Mouse (Mus musculus) liver, embryonic 11.5 days (tissue): ENCODE measurements around the gene Pum1. TPM values are rescaled to one million over a fixed set of nuclear protein-coding genes. Genes with fewer than 3 reads are reported as not detected.

ENCODE experiments used
- ATAC-seq: fragments of 200-750 bp; cut with Nextera tagmentation; replicated peaks from 2 replicates; pipeline ENCODE4 v1.8.0; 2017; ENCODE audit warnings: moderate number of reproducible peaks, mild to moderate bottlenecking, moderate TSS enrichment, moderate library complexity; ENCODE audit not compliant: low FRiP score
- DNase-seq: peaks from one replicate; pipeline ENCODE4 v3.0.0-alpha.2; 2017; ENCODE audit warnings: low spot score
- H3K27ac ChIP-seq: fragments of 300-500 bp; sonication (generic); 2 replicates; pipeline ENCODE4 v1.5.1; 2014; ENCODE audit warnings: mild to moderate bottlenecking, low read depth, low read length, control low read depth
- H3K27me3 ChIP-seq: fragments of 300-500 bp; sonication (generic); replicated peaks from 2 replicates; pipeline ENCODE4 v1.6.1; 2014; ENCODE audit warnings: low read length, mixed read lengths; ENCODE audit not compliant: control insufficient read depth, insufficient read depth
- H3K36me3 ChIP-seq: fragments of 300-500 bp; sonication (generic); 2 replicates; pipeline ENCODE4 v1.6.1; 2014; ENCODE audit warnings: mild to moderate bottlenecking, low read length, moderate library complexity, mixed read lengths; ENCODE audit not compliant: control insufficient read depth, insufficient read depth
- H3K4me1 ChIP-seq: fragments of 300-500 bp; sonication (generic); replicated peaks from 2 replicates; pipeline ENCODE4 v1.6.1; 2014; ENCODE audit warnings: low read length, mixed read lengths; ENCODE audit not compliant: control insufficient read depth, insufficient read depth
- H3K4me2 ChIP-seq: fragments of 300-500 bp; sonication (generic); 2 replicates; pipeline ENCODE4 v1.6.1; 2014; ENCODE audit warnings: mild to moderate bottlenecking, control low read depth, moderate library complexity
- H3K4me3 ChIP-seq: fragments of 300-500 bp; sonication (generic); 2 replicates; pipeline ENCODE4 v1.5.1; 2014; ENCODE audit warnings: low read depth, low read length, control low read depth
- H3K9ac ChIP-seq: fragments of 300-500 bp; sonication (generic); 2 replicates; pipeline ENCODE4 v1.6.1; 2014; ENCODE audit warnings: low read depth, low read length, control low read depth
- H3K9me3 ChIP-seq: fragments of 300-500 bp; sonication (generic); 2 replicates; pipeline ENCODE4 v1.6.1; 2016; ENCODE audit warnings: low read length, inconsistent platforms, mixed read lengths; ENCODE audit not compliant: control insufficient read depth
- WGBS: fragments of 180-500 bp; shearing (Covaris S2); extraction: QIAGEN DNeasy Blood & Tissue Kit; methylation state at CpG from one replicate; pipeline ENCODE4 v1.1.7; 2014; 5-methylcytosine and 5-hydroxymethylcytosine counted together
- polyA plus RNA-seq: library from polyadenylated mRNA; unstranded; fragments of >200 nt; fragmentation: Nextera tagmentation; extraction: Ambion mirVana; gene quantifications from 2 replicates; pipeline ENCODE4 v1.2.1, GENCODE M21; 2014

Pum1 gene
- polyA plus RNA-seq, 1 experiment from 2014 or later: 61.4 TPM

- WGBS: 84% methylated on average over 3 of the region's 3 CpGs
- Histone ChIP-seq H3K36me3 (peaks cover 35% of the 10 kb centered on the region), H3K9ac (no peak overlapping the region), H3K4me3 (no peak overlapping the region), H3K27ac (no peak overlapping the region), H3K27me3 (no peaks in the 10 kb centered on the region), H3K9me3 (no peaks in the 10 kb centered on the region), H3K4me1 (no peaks in the 10 kb centered on the region), H3K4me2 (no peak overlapping the region)
- no peak for DNase-seq
- ATAC-seq: no peak
Observed at GRCm38 (mm10) chr4:130779037-130779436, 115.9 kb downstream of the Pum1 start.

DNA sequence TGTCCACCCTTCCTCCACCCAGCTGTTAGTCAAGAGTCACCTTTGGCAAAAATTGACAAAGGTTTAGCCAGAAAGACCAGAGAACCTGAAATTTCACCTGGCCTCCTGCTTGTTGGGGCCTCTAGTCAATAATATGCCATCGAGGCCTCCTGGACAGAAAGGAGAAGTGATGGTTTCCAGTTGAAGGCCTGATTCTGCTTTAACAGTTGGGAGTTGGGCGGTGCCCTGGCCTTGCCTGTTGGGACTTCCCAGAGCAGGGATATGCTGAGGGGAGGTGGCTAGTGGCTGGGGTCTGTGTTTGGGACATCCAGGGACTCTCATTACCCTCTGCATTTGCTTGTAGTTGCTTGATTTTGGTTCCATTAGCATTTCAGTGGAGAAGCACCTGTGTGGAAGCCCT lies 119.4 kb downstream of the Pum1 start:
- Histone ChIP-seq H3K4me1 (0 out of 2 replicates have a peak, but pooled peaks cover 2% of the 10 kb centered on the region), H3K27ac (no peak overlapping the region), H3K9ac (no peak overlapping the region), H3K4me2 (no peak overlapping the region), H3K9me3 (no peaks in the 10 kb centered on the region), H3K36me3 (peaks cover 21% of the 10 kb centered on the region), H3K4me3 (no peak overlapping the region), H3K27me3 (no peaks in the 10 kb centered on the region)
- no peak for DNase-seq
- ATAC-seq: no peak
- 77% methylated on average over 2 of the region's 2 CpGs for WGBS

GRCm38 (mm10) chr4:130784755-130785154 lies 121.6 kb downstream of the Pum1 start:
- no peak for ATAC-seq
- WGBS: 35% methylated on average over 4 of the region's 4 CpGs

DNA sequence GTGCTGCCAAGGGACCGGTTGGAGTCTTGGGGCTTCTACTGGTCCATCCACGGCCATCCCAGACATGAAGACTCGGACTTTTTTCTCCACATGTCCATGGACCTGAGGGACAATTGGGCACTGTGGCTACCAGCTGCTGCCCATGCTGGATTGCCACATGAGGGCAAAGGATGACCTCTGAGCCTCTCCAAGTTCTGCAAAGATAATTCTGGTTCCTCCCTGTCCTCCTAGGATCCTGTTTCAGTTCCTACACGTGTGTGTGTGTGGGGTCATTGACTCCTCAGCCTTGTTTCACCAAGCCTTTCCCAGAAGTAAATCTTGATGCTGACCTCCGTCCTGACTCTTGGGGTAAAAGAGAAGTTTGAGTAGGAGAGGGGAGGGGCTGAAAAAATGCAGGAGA lies 124.4 kb downstream of the Pum1 start:
- Histone ChIP-seq H3K27ac (no peak overlapping the region), H3K4me1 (0 out of 2 replicates have a peak, but pooled peaks cover 2% of the 10 kb centered on the region), H3K27me3 (peaks cover 15% of the 10 kb centered on the region), H3K36me3 (no peaks in the 10 kb centered on the region), H3K9me3 (no peaks in the 10 kb centered on the region), H3K9ac (no peak overlapping the region), H3K4me3 (no peak overlapping the region), H3K4me2 (no peak overlapping the region)
- ATAC-seq (no peak), DNase-seq (no peak)
- 66% methylated on average over 5 of the region's 5 CpGs for WGBS

More at GRCm38 (mm10) chr4:130784755-130785154, 121.6 kb downstream of the Pum1 start:
- Histone ChIP-seq H3K4me2 (no peak overlapping the region), H3K9me3 (no peaks in the 10 kb centered on the region), H3K9ac (no peak overlapping the region), H3K4me1 (0 out of 2 replicates have a peak, but pooled peaks cover 2% of the 10 kb centered on the region), H3K4me3 (no peak overlapping the region), H3K27ac (no peak overlapping the region), H3K27me3 (no peaks in the 10 kb centered on the region), H3K36me3 (peaks cover 12% of the 10 kb centered on the region)
- DNase-seq: no peak

GRCm38 (mm10) chr4:130790180-130790579 lies 127.1 kb downstream of the Pum1 start:
- peaks cover 38% of the 10 kb centered on the region for H3K27me3 ChIP-seq
- no peak overlapping the region for H3K9ac ChIP-seq
- H3K4me2 ChIP-seq: no peak overlapping the region
- ATAC-seq (no peak), DNase-seq (peak; percentile 73)
- H3K36me3 ChIP-seq: no peaks in the 10 kb centered on the region
- no peak overlapping the region for H3K27ac ChIP-seq
- H3K4me1 ChIP-seq: 0 out of 2 replicates have a peak, but pooled peaks cover 3% of the 10 kb centered on the region
- WGBS: 10% methylated on average over 6 of the region's 6 CpGs
- no peaks in the 10 kb centered on the region for H3K9me3 ChIP-seq
- H3K4me3 ChIP-seq: no peak overlapping the region

GRCm38 (mm10) chr4:130791811-130792375 lies 128.8 kb downstream of the Pum1 start:
- Histone ChIP-seq H3K9ac (peak overlapping the region; percentile 70), H3K9me3 (no peaks in the 10 kb centered on the region), H3K27ac (no peak overlapping the region), H3K4me1 (0 out of 2 replicates have a peak, but pooled peaks cover 2% of the 10 kb centered on the region), H3K4me3 (peak overlapping the region; percentile 65), H3K4me2 (peak overlapping the region; percentile 88), H3K27me3 (peaks cover 41% of the 10 kb centered on the region), H3K36me3 (no peaks in the 10 kb centered on the region)
- DNase-seq (peak; percentile 56), ATAC-seq (0 out of 2 replicates have a peak, but pooled peaks have one; percentile 22)
- 6% methylated on average over 19 of the region's 19 CpGs for WGBS

DNA sequence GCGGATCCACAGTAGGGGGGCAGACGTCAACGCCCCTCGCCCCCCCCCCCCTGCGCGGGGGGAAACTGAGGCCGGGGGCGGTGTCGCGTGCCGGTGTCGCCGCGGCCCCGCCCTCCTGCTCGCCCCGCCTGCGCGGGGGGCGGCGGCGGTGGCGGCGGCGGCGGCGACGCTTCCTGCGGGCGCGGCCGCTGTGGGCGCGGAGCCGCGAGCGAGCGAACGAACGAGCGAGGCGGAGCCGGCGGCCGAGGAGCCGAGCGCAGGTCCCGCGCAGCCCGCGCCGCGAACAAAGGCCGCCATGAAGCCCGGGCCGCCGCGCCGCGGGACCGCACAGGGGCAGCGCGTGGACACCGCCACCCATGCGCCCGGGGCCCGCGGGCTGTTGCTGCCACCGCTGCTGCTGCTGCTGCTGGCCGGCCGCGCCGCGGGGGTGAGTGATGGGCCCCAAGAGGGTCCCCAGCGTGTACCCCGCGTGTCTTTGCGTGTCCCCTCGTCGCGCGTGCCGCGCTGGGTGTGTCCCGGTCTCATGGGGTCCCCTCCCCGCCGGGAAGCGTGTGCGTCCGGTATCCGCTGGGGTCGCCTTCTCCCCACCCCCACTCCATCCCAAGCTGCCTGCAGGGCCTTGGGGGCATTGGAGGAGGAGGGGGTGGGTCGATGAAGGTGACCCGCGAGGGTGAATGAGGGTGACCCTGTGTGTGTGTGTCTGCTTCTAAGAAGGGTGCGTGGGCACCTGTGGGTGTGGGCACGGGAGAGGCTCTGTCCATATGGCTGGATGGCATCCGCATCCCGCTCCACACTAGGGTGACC lies 129.5 kb downstream of the Pum1 start, which contains the start of gene Sdc3:
Gene Sdc3, plus strand, starts transcription at position 162 of the 804 bp plus-strand sequence.
- Histone ChIP-seq H3K4me1 (peaks cover 8% of the 10 kb centered on the region; the same call in 1 of the 2 replicates), H3K36me3 (no peaks in the 10 kb centered on the region), H3K4me3 (peak within 1 kb of the TSS; percentile 65), H3K9me3 (no peaks in the 10 kb centered on the region), H3K9ac (peak within 1 kb of the TSS; percentile 70), H3K27me3 (peaks cover 41% of the 10 kb centered on the region), H3K4me2 (peak within 1 kb of the TSS; percentile 88), H3K27ac (no peak within 1 kb of the TSS)
- no peak for DNase-seq
- ATAC-seq: peak; percentile 21; the same call in 1 of the 2 replicates
- 3% methylated on average over 71 of the region's 99 CpGs for WGBS

DNA sequence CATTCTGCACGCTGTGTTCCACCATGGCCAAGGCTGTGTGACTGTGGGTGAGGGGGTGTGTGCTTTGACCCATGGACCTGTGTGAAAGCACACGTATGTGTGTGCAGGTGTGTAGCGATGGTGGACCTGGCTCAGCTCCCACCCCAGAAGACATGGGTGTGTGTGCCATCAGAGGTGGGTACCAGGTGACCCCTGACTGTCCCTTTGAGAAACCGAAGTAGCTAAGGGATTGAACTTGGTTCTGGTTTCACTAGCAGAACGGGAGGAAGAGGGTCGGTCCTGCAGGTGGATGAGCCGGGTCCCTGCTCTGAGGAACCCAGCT lies 130.0 kb downstream of the Pum1 start:
- H3K4me1 ChIP-seq: peaks cover 10% of the 10 kb centered on the region; the same call in 1 of the 2 replicates
- peak overlapping the region; percentile 65 for H3K4me3 ChIP-seq
- no peaks in the 10 kb centered on the region for H3K36me3 ChIP-seq
- H3K27ac ChIP-seq: no peak overlapping the region
- no peak for DNase-seq
- WGBS: 42% methylated on average over 7 of the region's 7 CpGs
- H3K9ac ChIP-seq: peak overlapping the region; percentile 70; the same call in 1 of the 2 replicates
- peak overlapping the region; percentile 88 for H3K4me2 ChIP-seq
- H3K9me3 ChIP-seq: no peaks in the 10 kb centered on the region
- ATAC-seq: 0 out of 2 replicates have a peak, but pooled peaks have one; percentile 21
- H3K27me3 ChIP-seq: peaks cover 41% of the 10 kb centered on the region
